Mouse (Mus musculus) megakaryocyte, adult 5-6 weeks (primary cell): Measurements from ENCODE around the gene Tnfrsf11a. TPM values are rescaled to one million over a fixed set of nuclear protein-coding genes. Genes with fewer than 3 reads are reported as not detected.

ENCODE experiments used
- ATAC-seq: 2 replicates; pipeline ENCODE4 v1.8.0; 2016; ENCODE audit warnings: mild to moderate bottlenecking, inconsistent platforms; ENCODE audit not compliant: poor library complexity, severe bottlenecking
- total RNA-seq, 2 experiments: library from RNA; stranded (forward) in 1 of 2; stranded (reverse) in 1 of 2; fragments of 153-499, 151-499 nt in 1 of 2; fragments of 221-1000, 200-1000 nt in 1 of 2; gene quantifications; 2 replicates each; pipeline versions ENCODE4 v1.2.3 to v1.2.4; 2015 to 2017

The Tnfrsf11a gene
- total RNA-seq, 2 experiments from 2014 or later: 4.9 to 5.9 TPM

GRCm38 (mm10) chr1:105886358-105886757, 105.8 kb downstream of the Tnfrsf11a start:
- no peak for ATAC-seq

DNA sequence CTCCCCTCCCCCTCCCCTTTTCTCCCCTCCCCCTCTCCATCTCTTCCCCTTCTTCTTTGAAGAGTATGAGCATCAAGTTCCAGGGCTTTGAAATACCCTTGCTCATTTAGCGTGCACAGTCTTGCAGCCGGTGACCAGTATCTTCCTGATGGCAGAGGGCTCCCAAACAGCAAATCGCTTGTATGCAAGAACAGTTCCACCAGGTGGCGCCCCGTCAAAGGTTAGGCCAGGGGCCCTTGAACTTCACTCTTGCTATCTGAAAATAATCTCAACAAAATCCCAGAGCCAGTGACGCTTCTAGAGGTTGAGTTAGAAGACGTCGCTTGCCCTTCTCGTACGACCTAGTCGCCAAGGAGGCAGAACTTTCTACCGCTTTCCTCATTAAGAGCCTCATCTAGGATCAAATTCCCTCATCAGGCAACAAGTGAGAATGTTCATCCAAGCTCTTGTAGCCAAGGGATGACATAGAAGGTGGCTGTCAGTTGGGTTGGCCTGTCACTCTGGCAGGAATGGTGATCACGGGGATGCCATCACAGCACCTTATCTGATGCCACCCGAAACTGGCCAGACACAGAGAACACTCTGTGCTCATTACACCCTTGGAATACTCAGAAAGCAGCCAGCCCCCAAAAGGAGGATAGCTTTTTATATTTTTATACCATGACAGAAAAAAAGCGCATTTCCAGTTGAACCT, 110.7 kb downstream of the Tnfrsf11a start:
- ATAC-seq: peak; percentile 97

- no peak for ATAC-seq
These were observed 114.5 kb downstream of the Tnfrsf11a start for GRCm38 (mm10) chr1:105895019-105895418.

Other genes starting within 250 kb of the Tnfrsf11a start
- 15.3 and 15.7 TPM in 2 replicates for gene Pign, start 117.0 kb upstream of the Tnfrsf11a start, total RNA-seq (2015)
- gene Pign, start 117.0 kb upstream of the Tnfrsf11a start, total RNA-seq (2017): 18.0 and 48.9 TPM in 2 replicates
- 48.7 and 57.3 TPM in 2 replicates for gene Relch, start 116.9 kb upstream of the Tnfrsf11a start, total RNA-seq (2015)
- gene Relch, start 116.9 kb upstream of the Tnfrsf11a start, total RNA-seq (2017): 45.0 and 47.5 TPM in 2 replicates
- 24.7 and 25.8 TPM in 2 replicates for gene Zcchc2, start 209.7 kb downstream of the Tnfrsf11a start, total RNA-seq (2015)
- gene Zcchc2, start 209.7 kb downstream of the Tnfrsf11a start, total RNA-seq (2017): 19.1 TPM in 2 replicates